In genomic region chr6:128107698-128108097, GRCm38 (mm10) we compare ENCODE assay signal across 15 mouse cellular contexts. TPM values are rescaled to one million over a fixed set of nuclear protein-coding genes. Genes with fewer than 3 reads are reported as not detected.
DNase-seq lines count a peak whose midpoint lies in the region; ATAC-seq lines count a peak whose summit lies in the region.
"Had no signal": no experiment of that assay in that cellular context is flagged by ENCODE, and none has a peak within 500 bp of the region (broad histone marks: within the 10 kb centered on the region; RNA-seq: fewer than 3 reads in every experiment).

No protein-coding gene starts in this region.

- H3K27me3 ChIP-seq in heart, embryonic 15.5 days: no peaks in the 10 kb centered on the region
- H3K27me3 ChIP-seq in midbrain, embryonic 13.5 days: no peaks in the 10 kb centered on the region
- no peaks in the 10 kb centered on the region for H3K27me3 ChIP-seq in midbrain, embryonic 14.5 days (ENCODE audit: control insufficient read depth, insufficient read depth, low read length)
- no peaks in the 10 kb centered on the region for H3K27me3 ChIP-seq in embryonic facial prominence, embryonic 14.5 days (replicated peaks; ENCODE audit: control insufficient read depth, insufficient read depth, low read length)
- H3K27me3 ChIP-seq: hindbrain, embryonic 15.5 days; neural tube, embryonic 15.5 days had no signal

- intact Hi-C loops in left cerebral cortex, postnatal 36 days (cut with DNase I): no loop called here

- no peaks in the 10 kb centered on the region for H3K36me3 ChIP-seq in heart, embryonic 15.5 days
- no peaks in the 10 kb centered on the region for H3K36me3 ChIP-seq in midbrain, embryonic 13.5 days
- no peaks in the 10 kb centered on the region for H3K36me3 ChIP-seq in midbrain, embryonic 14.5 days (ENCODE audit: control insufficient read depth, insufficient read depth, low read length)
- no peaks in the 10 kb centered on the region for H3K36me3 ChIP-seq in embryonic facial prominence, embryonic 14.5 days (ENCODE audit: control insufficient read depth, insufficient read depth, low read length)
- H3K36me3 ChIP-seq: hindbrain, embryonic 15.5 days; neural tube, embryonic 15.5 days had no signal

- ATAC-seq in heart, embryonic 15.5 days (replicated peaks; ENCODE audit: insufficient number of reproducible peaks, insufficient read depth, low FRiP score, low read depth): no peak
- ATAC-seq in midbrain, embryonic 13.5 days: no peak
- no peak for ATAC-seq in midbrain, embryonic 14.5 days (ENCODE audit: low FRiP score, low TSS enrichment)
- ATAC-seq in embryonic facial prominence, embryonic 14.5 days (ENCODE audit: low read depth): no peak

- no peak overlapping the region for H3K4me3 ChIP-seq in heart, embryonic 15.5 days
- no peak overlapping the region for H3K4me3 ChIP-seq in midbrain, embryonic 13.5 days (replicated peaks)
- no peak overlapping the region for H3K4me3 ChIP-seq in midbrain, embryonic 14.5 days (replicated peaks; ENCODE audit: low read depth, low read length)
- no peak overlapping the region for H3K4me3 ChIP-seq in embryonic facial prominence, embryonic 14.5 days (ENCODE audit: low read depth, low read length)
- H3K4me3 ChIP-seq: hindbrain, embryonic 15.5 days; neural tube, embryonic 15.5 days had no signal

- 70% methylated on average over 8 of the region's 8 CpGs for WGBS in heart, embryonic 15.5 days
- 77% methylated on average over 8 of the region's 8 CpGs for WGBS in midbrain, embryonic 13.5 days
- WGBS in midbrain, embryonic 14.5 days: 66% methylated on average over 8 of the region's 8 CpGs
- WGBS in embryonic facial prominence, embryonic 14.5 days: 40% methylated on average over 8 of the region's 8 CpGs

- H3K9ac ChIP-seq in heart, embryonic 15.5 days: no peak overlapping the region
- H3K9ac ChIP-seq in midbrain, embryonic 13.5 days (replicated peaks): no peak overlapping the region
- no peak overlapping the region for H3K9ac ChIP-seq in midbrain, embryonic 14.5 days (replicated peaks; ENCODE audit: low read length)
- no peak overlapping the region for H3K9ac ChIP-seq in embryonic facial prominence, embryonic 14.5 days (ENCODE audit: low read depth, low read length)
- H3K9ac ChIP-seq: hindbrain, embryonic 15.5 days; liver, embryonic 14.5 days; neural tube, embryonic 15.5 days had no signal

- no peak overlapping the region for H3K4me2 ChIP-seq in heart, embryonic 15.5 days
- no peak overlapping the region for H3K4me2 ChIP-seq in midbrain, embryonic 13.5 days (replicated peaks)
- no peak overlapping the region for H3K4me2 ChIP-seq in midbrain, embryonic 14.5 days (ENCODE audit: low read length)
- H3K4me2 ChIP-seq in embryonic facial prominence, embryonic 14.5 days (ENCODE audit: low read depth, low read length): no peak overlapping the region
- H3K4me2 ChIP-seq: heart, embryonic 11.5 days; hindbrain, embryonic 15.5 days; neural tube, embryonic 15.5 days had no signal

- no peaks in the 10 kb centered on the region for H3K9me3 ChIP-seq in heart, embryonic 15.5 days (replicated peaks)
- H3K9me3 ChIP-seq in midbrain, embryonic 13.5 days: no peaks in the 10 kb centered on the region
- H3K9me3 ChIP-seq in midbrain, embryonic 14.5 days (ENCODE audit: control insufficient read depth, low read length): no peaks in the 10 kb centered on the region
- H3K9me3 ChIP-seq in embryonic facial prominence, embryonic 14.5 days (ENCODE audit: control insufficient read depth, low read length): no peaks in the 10 kb centered on the region
- H3K9me3 ChIP-seq: hindbrain, embryonic 15.5 days; neural tube, embryonic 15.5 days had no signal

- 0 out of 2 replicates have a peak overlapping the region, but pooled peaks have one; percentile 32 for H3K27ac ChIP-seq in heart, embryonic 15.5 days
- 0 out of 2 replicates have a peak overlapping the region, but pooled peaks have one; percentile 47 for H3K27ac ChIP-seq in midbrain, embryonic 13.5 days
- H3K27ac ChIP-seq in midbrain, embryonic 14.5 days (replicated peaks; ENCODE audit: low read depth, low read length): no peak overlapping the region
- 0 out of 2 replicates have a peak overlapping the region, but pooled peaks have one; percentile 23 for H3K27ac ChIP-seq in embryonic facial prominence, embryonic 14.5 days (replicated peaks; ENCODE audit: low read depth, low read length)
- H3K27ac ChIP-seq: hindbrain, embryonic 15.5 days; liver, embryonic 14.5 days; neural tube, embryonic 15.5 days had no signal

- H3K4me1 ChIP-seq in heart, embryonic 15.5 days (replicated peaks): peaks cover 70% of the 10 kb centered on the region
- H3K4me1 ChIP-seq in midbrain, embryonic 13.5 days (replicated peaks): peaks cover 50% of the 10 kb centered on the region
- H3K4me1 ChIP-seq in midbrain, embryonic 14.5 days (ENCODE audit: control insufficient read depth, insufficient read depth, low read length): peaks cover 28% of the 10 kb centered on the region
- H3K4me1 ChIP-seq in embryonic facial prominence, embryonic 14.5 days (ENCODE audit: control insufficient read depth, insufficient read depth, low read length): peaks cover 66% of the 10 kb centered on the region

- no peak for DNase-seq in heart, adult 9 months (ENCODE audit: low spot score in 2 of 2)
- DNase-seq in midbrain, embryonic 14.5 days: no peak
- no peak for DNase-seq in embryonic facial prominence, embryonic 14.5 days (ENCODE audit: low spot score)
- no peak for DNase-seq in ovary, postnatal 36 days (ENCODE audit: low spot score)
- no peak for DNase-seq in left cerebral cortex, postnatal 36 days (ENCODE audit: low spot score in 2 of 2)
- DNase-seq: cerebellum, adult 8-10 months; kidney, adult 11 months; right cerebral cortex, postnatal 14 days; thymus, adult 2 months had no signal

RNA-seq across cellular contexts. Expression of gene Tspan9, which starts 35.7 kb away (rescaled TPM):
- 134 and 142 TPM in 2 replicates for polyA plus RNA-seq in heart, embryonic 15.5 days (2015; fragmentation: Nextera tagmentation; extraction: Ambion mirVana)
- polyA plus RNA-seq in midbrain, embryonic 13.5 days (2015; fragmentation: Nextera tagmentation; extraction: Ambion mirVana): 24.0 and 29.3 TPM in 2 replicates
- polyA plus RNA-seq in midbrain, embryonic 14.5 days (2014; fragmentation: Nextera tagmentation; extraction: Ambion mirVana): 31.1 and 31.3 TPM in 2 replicates
- 130 and 151 TPM in 2 replicates for polyA plus RNA-seq in embryonic facial prominence, embryonic 14.5 days (2014; fragmentation: Nextera tagmentation; extraction: Ambion mirVana)
- 10 to 100 TPM; 47.5 to 62.9 TPM for total RNA-seq in left cerebral cortex, postnatal 36 days (2021)
